Mouse (Mus musculus) C2C12 (cell line): ENCODE results near the gene Atp10b.

Experiments
- CTCF ChIP-seq: IDR thresholded peaks from one replicate; pipeline ENCODE4 v1.5.1; 2011; ENCODE audit not compliant: control insufficient read depth, insufficient read depth, insufficient read length
- MAX ChIP-seq: IDR thresholded peaks from one replicate; pipeline ENCODE4 v1.6.1; 2011; ENCODE audit warnings: mild to moderate bottlenecking, control low read depth

- TF ChIP-seq CTCF = no peak
- no peak for TF ChIP-seq MAX
Observed at GRCm38 (mm10) chr11:43230231-43230630, 80.6 kb downstream of the Atp10b start.
